Mouse (Mus musculus) hindbrain, embryonic 13.5 days (tissue): ENCODE measurements around the gene Zbtb5. TPM values are rescaled to one million over a fixed set of nuclear protein-coding genes. Genes with fewer than 3 reads are reported as not detected.

Source experiments
- ATAC-seq: fragments of 200-750 bp; cut with Nextera tagmentation; 2 replicates; pipeline ENCODE4 v1.8.0; 2017; ENCODE audit warnings: moderate TSS enrichment; ENCODE audit not compliant: low FRiP score
- H3K27ac ChIP-seq: fragments of 300-500 bp; sonication (generic); 2 replicates; pipeline ENCODE4 v1.5.1; 2015; ENCODE audit warnings: inconsistent platforms, mild to moderate bottlenecking, moderate library complexity
- H3K27me3 ChIP-seq: fragments of 300-500 bp; sonication (generic); 2 replicates; pipeline ENCODE4 v1.6.1; 2015; ENCODE audit warnings: mild to moderate bottlenecking, inconsistent platforms
- H3K36me3 ChIP-seq: fragments of 300-500 bp; sonication (generic); 2 replicates; pipeline ENCODE4 v1.6.1; 2015; ENCODE audit warnings: mild to moderate bottlenecking, inconsistent platforms
- H3K4me1 ChIP-seq: fragments of 300-500 bp; sonication (generic); replicated peaks from 2 replicates; pipeline ENCODE4 v1.6.1; 2015; ENCODE audit warnings: inconsistent platforms
- H3K4me2 ChIP-seq: fragments of 300-500 bp; sonication (generic); 2 replicates; pipeline ENCODE4 v1.6.1; 2015; ENCODE audit warnings: inconsistent platforms, mild to moderate bottlenecking, moderate library complexity
- H3K4me3 ChIP-seq: fragments of 300-500 bp; sonication (generic); 2 replicates; pipeline ENCODE4 v1.5.1; 2015; ENCODE audit warnings: mild to moderate bottlenecking, inconsistent platforms
- H3K9ac ChIP-seq: fragments of 300-500 bp; sonication (generic); 2 replicates; pipeline ENCODE4 v1.6.1; 2015; ENCODE audit warnings: mild to moderate bottlenecking, inconsistent platforms
- H3K9me3 ChIP-seq: fragments of 300-500 bp; sonication (generic); 2 replicates; pipeline ENCODE4 v1.6.1; 2016; ENCODE audit warnings: inconsistent platforms
- WGBS: fragments of 180-500 bp; shearing (Covaris S2); methylation state at CpG from one replicate; pipeline ENCODE4 v1.1.7; 2015; 5-methylcytosine and 5-hydroxymethylcytosine counted together
- polyA plus RNA-seq: library from polyadenylated mRNA; unstranded; fragments of >200 nt; fragmentation: Nextera tagmentation; extraction: Ambion mirVana; gene quantifications from 2 replicates; pipeline ENCODE4 v1.2.1, GENCODE M21; 2015

Zbtb5 gene
- polyA plus RNA-seq, 1 experiment from 2014 or later, result 45.6 TPM

GRCm38 (mm10) chr4:44976921-44977710 is 35.1 kb downstream of the Zbtb5 start:
- WGBS, result 89% methylated on average over 10 of the region's 10 CpGs

GRCm38 (mm10) chr4:44976026-44976615 is 36.1 kb downstream of the Zbtb5 start:
- ATAC-seq, result no peak
- Histone ChIP-seq H3K4me2 (no peak overlapping the region), H3K4me1 (peaks cover 17% of the 10 kb centered on the region), H3K27ac (no peak overlapping the region), H3K36me3 (no peaks in the 10 kb centered on the region), H3K9ac (no peak overlapping the region), H3K9me3 (no peaks in the 10 kb centered on the region), H3K27me3 (0 out of 2 replicates have a peak, but pooled peaks cover 3% of the 10 kb centered on the region), H3K4me3 (no peak overlapping the region)
- 79% methylated on average over 6 of the region's 6 CpGs for WGBS

More at GRCm38 (mm10) chr4:44976921-44977710, 35.1 kb downstream of the Zbtb5 start:
- no peak overlapping the region for H3K9ac ChIP-seq
- H3K36me3 ChIP-seq, result no peaks in the 10 kb centered on the region
- H3K27me3 ChIP-seq, result 0 out of 2 replicates have a peak, but pooled peaks cover 3% of the 10 kb centered on the region
- H3K4me3 ChIP-seq, result no peak overlapping the region
- H3K9me3 ChIP-seq, result no peaks in the 10 kb centered on the region
- peaks cover 27% of the 10 kb centered on the region for H3K4me1 ChIP-seq
- ATAC-seq, result no peak
- H3K27ac ChIP-seq, result no peak overlapping the region
- H3K4me2 ChIP-seq, result no peak overlapping the region

- H3K27me3 ChIP-seq, result 0 out of 2 replicates have a peak, but pooled peaks cover 3% of the 10 kb centered on the region
- H3K9ac ChIP-seq, result no peak overlapping the region
- no peaks in the 10 kb centered on the region for H3K36me3 ChIP-seq
- 83% methylated on average over 8 of the region's 8 CpGs for WGBS
- no peak overlapping the region for H3K4me3 ChIP-seq
- H3K27ac ChIP-seq, result no peak overlapping the region
- peaks cover 6% of the 10 kb centered on the region; the same call in 1 of the 2 replicates for H3K4me1 ChIP-seq
- no peaks in the 10 kb centered on the region for H3K9me3 ChIP-seq
- ATAC-seq, result no peak
- no peak overlapping the region for H3K4me2 ChIP-seq
Observed at GRCm38 (mm10) chr4:44974331-44974730, 37.9 kb downstream of the Zbtb5 start.

- ATAC-seq, result no peak
- no peaks in the 10 kb centered on the region for H3K36me3 ChIP-seq
Observed at GRCm38 (mm10) chr4:44973871-44974270, 38.3 kb downstream of the Zbtb5 start.

GRCm38 (mm10) chr4:44973450-44973849 is 38.8 kb downstream of the Zbtb5 start:
- WGBS, result 7% methylated on average over 9 of the region's 9 CpGs
- Histone ChIP-seq H3K27me3 (0 out of 2 replicates have a peak, but pooled peaks cover 3% of the 10 kb centered on the region), H3K4me3 (0 out of 2 replicates have a peak overlapping the region, but pooled peaks have one; percentile 0), H3K36me3 (no peaks in the 10 kb centered on the region), H3K9ac (no peak overlapping the region), H3K4me2 (peak overlapping the region; percentile 26), H3K4me1 (peaks cover 10% of the 10 kb centered on the region), H3K9me3 (no peaks in the 10 kb centered on the region), H3K27ac (no peak overlapping the region)
- ATAC-seq, result no peak

More at GRCm38 (mm10) chr4:44973871-44974270, 38.3 kb downstream of the Zbtb5 start:
- no peaks in the 10 kb centered on the region for H3K9me3 ChIP-seq
- 0 out of 2 replicates have a peak overlapping the region, but pooled peaks have one; percentile 0 for H3K4me3 ChIP-seq
- H3K4me2 ChIP-seq, result peak overlapping the region; percentile 26
- WGBS, result 60% methylated on average over 14 of the region's 14 CpGs
- H3K27ac ChIP-seq, result no peak overlapping the region
- peaks cover 6% of the 10 kb centered on the region for H3K4me1 ChIP-seq
- H3K9ac ChIP-seq, result no peak overlapping the region
- 0 out of 2 replicates have a peak, but pooled peaks cover 3% of the 10 kb centered on the region for H3K27me3 ChIP-seq

GRCm38 (mm10) chr4:44970612-44971110 is 41.6 kb downstream of the Zbtb5 start:
- 0 out of 2 replicates have a peak, but pooled peaks cover 3% of the 10 kb centered on the region for H3K27me3 ChIP-seq
- peaks cover 10% of the 10 kb centered on the region for H3K4me1 ChIP-seq
- ATAC-seq, result no peak
- no peaks in the 10 kb centered on the region for H3K9me3 ChIP-seq
- no peak overlapping the region for H3K4me3 ChIP-seq
- 21% methylated on average over 10 of the region's 10 CpGs for WGBS
- H3K27ac ChIP-seq, result no peak overlapping the region
- no peaks in the 10 kb centered on the region for H3K36me3 ChIP-seq
- H3K9ac ChIP-seq, result no peak overlapping the region
- no peak overlapping the region for H3K4me2 ChIP-seq

GRCm38 (mm10) chr4:44970056-44970455 is 42.2 kb downstream of the Zbtb5 start:
- Histone ChIP-seq H3K9me3 (no peaks in the 10 kb centered on the region), H3K4me3 (no peak overlapping the region), H3K27me3 (0 out of 2 replicates have a peak, but pooled peaks cover 3% of the 10 kb centered on the region), H3K36me3 (no peaks in the 10 kb centered on the region), H3K4me2 (no peak overlapping the region), H3K9ac (no peak overlapping the region), H3K4me1 (peaks cover 10% of the 10 kb centered on the region), H3K27ac (no peak overlapping the region)
- ATAC-seq, result no peak
- 97% methylated on average over 7 of the region's 7 CpGs for WGBS

- 90% methylated on average over 8 of the region's 8 CpGs for WGBS
Observed at GRCm38 (mm10) chr4:44967402-44967801, 44.8 kb downstream of the Zbtb5 start.

GRCm38 (mm10) chr4:44965736-44966135 is 46.5 kb downstream of the Zbtb5 start:
- Histone ChIP-seq H3K9me3 (no peaks in the 10 kb centered on the region), H3K9ac (no peak overlapping the region)
- WGBS, result 88% methylated on average over 3 of the region's 3 CpGs

More at GRCm38 (mm10) chr4:44967402-44967801, 44.8 kb downstream of the Zbtb5 start:
- no peak overlapping the region for H3K4me3 ChIP-seq
- H3K27ac ChIP-seq, result no peak overlapping the region
- no peak overlapping the region for H3K4me2 ChIP-seq
- H3K4me1 ChIP-seq, result peaks cover 5% of the 10 kb centered on the region; the same call in 1 of the 2 replicates
- H3K9me3 ChIP-seq, result no peaks in the 10 kb centered on the region
- H3K36me3 ChIP-seq, result no peaks in the 10 kb centered on the region
- no peak overlapping the region for H3K9ac ChIP-seq
- no peaks in the 10 kb centered on the region for H3K27me3 ChIP-seq
- no peak for ATAC-seq

GRCm38 (mm10) chr4:44965175-44965574 is 47.0 kb downstream of the Zbtb5 start:
- WGBS, result 94% methylated on average over 2 of the region's 2 CpGs

More at GRCm38 (mm10) chr4:44965736-44966135, 46.5 kb downstream of the Zbtb5 start:
- Histone ChIP-seq H3K4me3 (no peak overlapping the region), H3K4me1 (peaks cover 5% of the 10 kb centered on the region; the same call in 1 of the 2 replicates), H3K36me3 (no peaks in the 10 kb centered on the region), H3K27me3 (no peaks in the 10 kb centered on the region), H3K27ac (no peak overlapping the region), H3K4me2 (no peak overlapping the region)
- no peak for ATAC-seq

GRCm38 (mm10) chr4:44963156-44963555 is 49.1 kb downstream of the Zbtb5 start:
- Histone ChIP-seq H3K27ac (no peak overlapping the region), H3K4me1 (no peaks in the 10 kb centered on the region), H3K27me3 (no peaks in the 10 kb centered on the region), H3K4me3 (no peak overlapping the region), H3K9ac (no peak overlapping the region), H3K4me2 (no peak overlapping the region), H3K36me3 (no peaks in the 10 kb centered on the region), H3K9me3 (no peaks in the 10 kb centered on the region)
- 80% methylated on average over 11 of the region's 11 CpGs for WGBS
- no peak for ATAC-seq

More at GRCm38 (mm10) chr4:44965175-44965574, 47.0 kb downstream of the Zbtb5 start:
- ATAC-seq, result no peak
- Histone ChIP-seq H3K4me3 (no peak overlapping the region), H3K36me3 (no peaks in the 10 kb centered on the region), H3K9me3 (no peaks in the 10 kb centered on the region), H3K27ac (no peak overlapping the region), H3K27me3 (no peaks in the 10 kb centered on the region), H3K4me2 (no peak overlapping the region), H3K9ac (no peak overlapping the region), H3K4me1 (peaks cover 5% of the 10 kb centered on the region; the same call in 1 of the 2 replicates)

GRCm38 (mm10) chr4:44959220-44959619 is 53.0 kb downstream of the Zbtb5 start:
- Histone ChIP-seq H3K4me2 (no peak overlapping the region), H3K36me3 (no peaks in the 10 kb centered on the region), H3K27me3 (no peaks in the 10 kb centered on the region), H3K27ac (no peak overlapping the region), H3K4me3 (no peak overlapping the region), H3K9me3 (no peaks in the 10 kb centered on the region), H3K4me1 (no peaks in the 10 kb centered on the region), H3K9ac (no peak overlapping the region)
- 92% methylated on average over 13 of the region's 13 CpGs for WGBS
- ATAC-seq, result no peak
